Mouse (Mus musculus) neural tube, embryonic 15.5 days (tissue): Measurements from ENCODE around the gene Fbxl22. TPM values are rescaled to one million over a fixed set of nuclear protein-coding genes. Genes with fewer than 3 reads are reported as not detected.
A peak's percentile ranks its signal among the peaks of the same experiment; 100 is the strongest.

ENCODE experiments used
- ATAC-seq: fragments of 200-750 bp; cut with Nextera tagmentation; 2 replicates; pipeline ENCODE4 v1.8.0; 2017; ENCODE audit warnings: mild to moderate bottlenecking, moderate TSS enrichment, moderate library complexity; ENCODE audit not compliant: low FRiP score
- H3K27ac ChIP-seq: fragments of 300-500 bp; sonication (generic); replicated peaks from 2 replicates; pipeline ENCODE4 v1.5.1; 2015; ENCODE audit warnings: mild to moderate bottlenecking, inconsistent platforms
- H3K27me3 ChIP-seq: fragments of 300-500 bp; sonication (generic); replicated peaks from 2 replicates; pipeline ENCODE4 v1.6.1; 2015; ENCODE audit warnings: inconsistent platforms
- H3K36me3 ChIP-seq: fragments of 300-500 bp; sonication (generic); 2 replicates; pipeline ENCODE4 v1.6.1; 2015; ENCODE audit warnings: inconsistent platforms
- H3K4me1 ChIP-seq: fragments of 300-500 bp; sonication (generic); 2 replicates; pipeline ENCODE4 v1.6.1; 2015; ENCODE audit warnings: inconsistent platforms
- H3K4me2 ChIP-seq: fragments of 300-500 bp; sonication (generic); 2 replicates; pipeline ENCODE4 v1.6.1; 2015; ENCODE audit warnings: inconsistent platforms, mild to moderate bottlenecking, moderate library complexity
- H3K4me3 ChIP-seq: fragments of 300-500 bp; sonication (generic); replicated peaks from 2 replicates; pipeline ENCODE4 v1.5.1; 2015; ENCODE audit warnings: mild to moderate bottlenecking, inconsistent platforms
- H3K9ac ChIP-seq: fragments of 300-500 bp; sonication (generic); replicated peaks from 2 replicates; pipeline ENCODE4 v1.6.1; 2015; ENCODE audit warnings: mild to moderate bottlenecking, inconsistent platforms
- H3K9me3 ChIP-seq: fragments of 300-500 bp; sonication (generic); replicated peaks from 2 replicates; pipeline ENCODE4 v1.6.1; 2016; ENCODE audit warnings: inconsistent platforms
- WGBS: fragments of 180-500 bp; shearing (Covaris S2); methylation state at CpG from one replicate; pipeline ENCODE4 v1.1.7; 2015; ENCODE audit warnings: mixed read lengths; 5-methylcytosine and 5-hydroxymethylcytosine counted together
- polyA plus RNA-seq: library from polyadenylated mRNA; unstranded; fragments of >200 nt; fragmentation: Nextera tagmentation; extraction: Ambion mirVana; gene quantifications from 2 replicates; pipeline ENCODE4 v1.2.1, GENCODE M21; 2015

Fbxl22 gene
- polyA plus RNA-seq, result 1.4 and 2.9 TPM in 2 replicates

- WGBS, result 75% methylated on average over 17 of the region's 17 CpGs
- Histone ChIP-seq H3K4me1 (peaks cover 31% of the 10 kb centered on the region), H3K9me3 (no peaks in the 10 kb centered on the region), H3K36me3 (peaks cover 43% of the 10 kb centered on the region), H3K4me3 (no peak within 1 kb of the TSS), H3K9ac (no peak within 1 kb of the TSS), H3K4me2 (no peak within 1 kb of the TSS), H3K27ac (peak within 1 kb of the TSS; percentile 98; the same call in 1 of the 2 replicates), H3K27me3 (no peaks in the 10 kb centered on the region)
- ATAC-seq, result no peak
Measured at GRCm38 (mm10) chr9:66514256-66514770, at the start of gene Fbxl22. Fbxl22 (minus strand) TSS chr9:66514593.

- H3K4me1 ChIP-seq, result peaks cover 5% of the 10 kb centered on the region; the same call in 1 of the 2 replicates
- H3K36me3 ChIP-seq, result no peaks in the 10 kb centered on the region
- H3K4me2 ChIP-seq, result no peak overlapping the region
- H3K4me3 ChIP-seq, result no peak overlapping the region
- no peak for ATAC-seq
- 81% methylated on average over 1 of the region's 1 CpGs for WGBS
- no peaks in the 10 kb centered on the region for H3K27me3 ChIP-seq
- no peaks in the 10 kb centered on the region for H3K9me3 ChIP-seq
- H3K9ac ChIP-seq, result no peak overlapping the region
- no peak overlapping the region for H3K27ac ChIP-seq
Measured at GRCm38 (mm10) chr9:66562215-66562614, 47.8 kb upstream of the Fbxl22 start.

- H3K36me3 ChIP-seq, result no peaks in the 10 kb centered on the region
- H3K27me3 ChIP-seq, result no peaks in the 10 kb centered on the region
- no peaks in the 10 kb centered on the region for H3K9me3 ChIP-seq
- no peak overlapping the region for H3K9ac ChIP-seq
- H3K4me2 ChIP-seq, result no peak overlapping the region
- WGBS, result 87% methylated on average over 2 of the region's 2 CpGs
- no peak overlapping the region for H3K4me3 ChIP-seq
- no peak overlapping the region for H3K27ac ChIP-seq
- ATAC-seq, result no peak
- peaks cover 5% of the 10 kb centered on the region; the same call in 1 of the 2 replicates for H3K4me1 ChIP-seq
Measured at GRCm38 (mm10) chr9:66561496-66561895, 47.1 kb upstream of the Fbxl22 start.

- ATAC-seq, result no peak
- Histone ChIP-seq H3K27me3 (no peaks in the 10 kb centered on the region), H3K9ac (no peak overlapping the region), H3K36me3 (no peaks in the 10 kb centered on the region), H3K27ac (0 out of 2 replicates have a peak overlapping the region, but pooled peaks have one; percentile 9), H3K9me3 (no peaks in the 10 kb centered on the region), H3K4me2 (no peak overlapping the region), H3K4me1 (peaks cover 5% of the 10 kb centered on the region; the same call in 1 of the 2 replicates), H3K4me3 (no peak overlapping the region)
- 45% methylated on average over 1 of the region's 1 CpGs for WGBS
Measured at GRCm38 (mm10) chr9:66560728-66561127, 46.3 kb upstream of the Fbxl22 start.

- WGBS, result 16% methylated on average over 2 of the region's 2 CpGs
- Histone ChIP-seq H3K4me2 (no peak overlapping the region), H3K4me1 (peaks cover 5% of the 10 kb centered on the region; the same call in 1 of the 2 replicates), H3K27ac (no peak overlapping the region), H3K27me3 (no peaks in the 10 kb centered on the region), H3K9me3 (no peaks in the 10 kb centered on the region), H3K4me3 (no peak overlapping the region), H3K9ac (no peak overlapping the region), H3K36me3 (no peaks in the 10 kb centered on the region)
- no peak for ATAC-seq
Measured at GRCm38 (mm10) chr9:66560295-66560694, 45.9 kb upstream of the Fbxl22 start.

- H3K4me3 ChIP-seq, result no peak overlapping the region
Measured at GRCm38 (mm10) chr9:66558971-66559370, 44.6 kb upstream of the Fbxl22 start.

GRCm38 (mm10) chr9:66542785-66543184 is 28.4 kb upstream of the Fbxl22 start:
- Histone ChIP-seq H3K4me3 (no peak overlapping the region), H3K4me2 (no peak overlapping the region), H3K9me3 (no peaks in the 10 kb centered on the region), H3K27ac (no peak overlapping the region), H3K4me1 (no peaks in the 10 kb centered on the region), H3K9ac (no peak overlapping the region), H3K27me3 (no peaks in the 10 kb centered on the region), H3K36me3 (peaks cover 37% of the 10 kb centered on the region)
- ATAC-seq, result no peak
- WGBS, result 83% methylated on average over 4 of the region's 4 CpGs

More at GRCm38 (mm10) chr9:66558971-66559370, 44.6 kb upstream of the Fbxl22 start:
- H3K4me1 ChIP-seq, result peaks cover 5% of the 10 kb centered on the region; the same call in 1 of the 2 replicates
- H3K9ac ChIP-seq, result no peak overlapping the region
- H3K27ac ChIP-seq, result no peak overlapping the region
- peaks cover 4% of the 10 kb centered on the region; the same call in 1 of the 2 replicates for H3K36me3 ChIP-seq
- H3K27me3 ChIP-seq, result no peaks in the 10 kb centered on the region
- H3K4me2 ChIP-seq, result no peak overlapping the region
- WGBS, result 96% methylated on average over 4 of the region's 4 CpGs
- ATAC-seq, result no peak
- no peaks in the 10 kb centered on the region for H3K9me3 ChIP-seq

GRCm38 (mm10) chr9:66521595-66521994 is 7.2 kb upstream of the Fbxl22 start:
- Histone ChIP-seq H3K4me2 (no peak overlapping the region), H3K9ac (no peak overlapping the region), H3K9me3 (no peaks in the 10 kb centered on the region), H3K27me3 (no peaks in the 10 kb centered on the region), H3K4me3 (no peak overlapping the region), H3K4me1 (no peaks in the 10 kb centered on the region), H3K36me3 (peaks cover 69% of the 10 kb centered on the region), H3K27ac (no peak overlapping the region)
- no peak for ATAC-seq
- WGBS, result 97% methylated on average over 3 of the region's 3 CpGs

- Histone ChIP-seq H3K9ac (no peak overlapping the region), H3K4me2 (no peak overlapping the region), H3K36me3 (peaks cover 69% of the 10 kb centered on the region), H3K27me3 (no peaks in the 10 kb centered on the region), H3K4me1 (no peaks in the 10 kb centered on the region), H3K27ac (no peak overlapping the region), H3K4me3 (no peak overlapping the region), H3K9me3 (no peaks in the 10 kb centered on the region)
- WGBS, result 96% methylated on average over 4 of the region's 4 CpGs
- ATAC-seq, result no peak
Measured at GRCm38 (mm10) chr9:66520299-66520698, 5.9 kb upstream of the Fbxl22 start.

- Histone ChIP-seq H3K27ac (peak overlapping the region; percentile 29; the same call in 1 of the 2 replicates), H3K4me3 (no peak overlapping the region), H3K9me3 (no peaks in the 10 kb centered on the region), H3K9ac (no peak overlapping the region), H3K36me3 (peaks cover 61% of the 10 kb centered on the region), H3K27me3 (no peaks in the 10 kb centered on the region), H3K4me2 (no peak overlapping the region), H3K4me1 (peaks cover 4% of the 10 kb centered on the region; the same call in 1 of the 2 replicates)
- WGBS, result 25% methylated on average over 5 of the region's 5 CpGs
- ATAC-seq, result no peak
Measured at GRCm38 (mm10) chr9:66518901-66519300, 4.5 kb upstream of the Fbxl22 start.

- 0 out of 2 replicates have a peak overlapping the region, but pooled peaks have one; percentile 29 for H3K27ac ChIP-seq
- H3K4me3 ChIP-seq, result no peak overlapping the region
- peaks cover 59% of the 10 kb centered on the region for H3K36me3 ChIP-seq
- H3K9ac ChIP-seq, result no peak overlapping the region
- ATAC-seq, result no peak
- H3K27me3 ChIP-seq, result no peaks in the 10 kb centered on the region
- H3K4me2 ChIP-seq, result no peak overlapping the region
- H3K4me1 ChIP-seq, result peaks cover 7% of the 10 kb centered on the region
- WGBS, result 74% methylated on average over 5 of the region's 5 CpGs
- no peaks in the 10 kb centered on the region for H3K9me3 ChIP-seq
Measured at GRCm38 (mm10) chr9:66518251-66518650, 3.9 kb upstream of the Fbxl22 start.

- H3K27ac ChIP-seq, result no peak overlapping the region
- no peak for ATAC-seq
- H3K4me2 ChIP-seq, result no peak overlapping the region
- H3K9me3 ChIP-seq, result no peaks in the 10 kb centered on the region
- peaks cover 54% of the 10 kb centered on the region for H3K36me3 ChIP-seq
- H3K27me3 ChIP-seq, result no peaks in the 10 kb centered on the region
- peaks cover 11% of the 10 kb centered on the region for H3K4me1 ChIP-seq
- no peak overlapping the region for H3K9ac ChIP-seq
- WGBS, result 90% methylated on average over 10 of the region's 10 CpGs
- no peak overlapping the region for H3K4me3 ChIP-seq
Measured at GRCm38 (mm10) chr9:66517746-66518145, 3.4 kb upstream of the Fbxl22 start.
